8 mouse cellular contexts compared by ENCODE assay signal in genomic region chr11:78162504-78162903, GRCm38 (mm10). TPM values are rescaled to one million over a fixed set of nuclear protein-coding genes. Genes with fewer than 3 reads are reported as not detected.
A peak's percentile ranks its signal among the peaks of the same experiment; 100 is the strongest.
DNase-seq lines count a peak whose midpoint lies in the region; ATAC-seq and TF ChIP-seq lines count a peak whose summit lies in the region.

No protein-coding gene starts in this region.

- no peaks in the 10 kb centered on the region for H3K9me3 ChIP-seq in heart, embryonic 12.5 days (replicated peaks)
- no peaks in the 10 kb centered on the region for H3K9me3 ChIP-seq in G1E (replicated peaks)
- H3K9me3 ChIP-seq in forebrain, embryonic 12.5 days = no peaks in the 10 kb centered on the region
- no peaks in the 10 kb centered on the region for H3K9me3 ChIP-seq in midbrain, embryonic 11.5 days (ENCODE audit: control insufficient read depth, low read length)

- H3K36me3 ChIP-seq in heart, embryonic 12.5 days = peaks cover 52% of the 10 kb centered on the region
- H3K36me3 ChIP-seq in G1E (replicated peaks) = peaks cover 76% of the 10 kb centered on the region
- H3K36me3 ChIP-seq in forebrain, embryonic 12.5 days (replicated peaks) = peaks cover 54% of the 10 kb centered on the region
- peaks cover 30% of the 10 kb centered on the region for H3K36me3 ChIP-seq in midbrain, embryonic 11.5 days (ENCODE audit: control insufficient read depth, insufficient read depth, low read length)

- H3K9ac ChIP-seq in heart, embryonic 12.5 days = 0 out of 2 replicates have a peak overlapping the region, but pooled peaks have one; percentile 91
- peak overlapping the region; percentile 99 for H3K9ac ChIP-seq in forebrain, embryonic 12.5 days
- no peak overlapping the region; the same call in 1 of the 2 replicates for H3K9ac ChIP-seq in midbrain, embryonic 11.5 days (ENCODE audit: low read length)

- WGBS in heart, embryonic 12.5 days = 69% methylated on average over 6 of the region's 6 CpGs
- WGBS in forebrain, embryonic 12.5 days = 52% methylated on average over 6 of the region's 6 CpGs
- WGBS in midbrain, embryonic 11.5 days = 84% methylated on average over 6 of the region's 6 CpGs

- no peak for TF ChIP-seq CTCF in G1E (IDR thresholded peaks at IDR 0.05; ENCODE audit: low read depth, low read length)

- H3K27me3 ChIP-seq in heart, embryonic 12.5 days (replicated peaks) = no peaks in the 10 kb centered on the region
- H3K27me3 ChIP-seq in G1E (ENCODE audit: insufficient read depth, low read length) = no peaks in the 10 kb centered on the region
- H3K27me3 ChIP-seq in forebrain, embryonic 12.5 days = peaks cover 5% of the 10 kb centered on the region; the same call in 1 of the 2 replicates
- H3K27me3 ChIP-seq in midbrain, embryonic 11.5 days (ENCODE audit: control insufficient read depth, insufficient read depth, low read length) = no peaks in the 10 kb centered on the region

- intact Hi-C loops in heart, postnatal 36 days (cut with DNase I) = loop anchor here (5.0 kb wide), 2 partner anchors 80 to 100 kb away; partner anchors contain the start of gene Eral1

- peak overlapping the region; percentile 93; the same call in 1 of the 2 replicates for H3K27ac ChIP-seq in heart, embryonic 12.5 days (ENCODE audit: poor library complexity, severe bottlenecking)
- H3K27ac ChIP-seq in forebrain, embryonic 12.5 days = peak overlapping the region; percentile 99
- no peak overlapping the region for H3K27ac ChIP-seq in midbrain, embryonic 11.5 days (ENCODE audit: low read depth, low read length)

- H3K4me1 ChIP-seq in heart, embryonic 12.5 days (replicated peaks) = peaks cover 42% of the 10 kb centered on the region
- H3K4me1 ChIP-seq in G1E (ENCODE audit: insufficient read depth, low read depth, low read length) = peaks cover 92% of the 10 kb centered on the region
- peaks cover 38% of the 10 kb centered on the region for H3K4me1 ChIP-seq in forebrain, embryonic 12.5 days
- peaks cover 26% of the 10 kb centered on the region for H3K4me1 ChIP-seq in midbrain, embryonic 11.5 days (ENCODE audit: control insufficient read depth, insufficient read depth, low read length)

- DNase-seq in heart, postnatal 36 days = no peak
- no peak for DNase-seq in G1E (ENCODE audit: low spot score)
- DNase-seq in kidney, adult 8-10 months = peak; percentile 48 to 51
- DNase-seq in midbrain, embryonic 11.5 days (ENCODE audit: low spot score, missing footprints) = no peak
- DNase-seq in urinary bladder, postnatal 4 days (ENCODE audit: low spot score in 2 of 2) = no peak

- H3K4me3 ChIP-seq in heart, embryonic 12.5 days = peak overlapping the region; percentile 71; the same call in 1 of the 2 replicates
- H3K4me3 ChIP-seq in G1E (ENCODE audit: low read depth, low read length) = peak overlapping the region; percentile 86; the same call in 1 of the 2 replicates
- H3K4me3 ChIP-seq in forebrain, embryonic 12.5 days (replicated peaks) = peak overlapping the region; percentile 99
- H3K4me3 ChIP-seq in midbrain, embryonic 11.5 days (ENCODE audit: low read depth, low read length) = peak overlapping the region; percentile 97; the same call in 1 of the 2 replicates

- H3K4me2 ChIP-seq in heart, embryonic 12.5 days = peak overlapping the region; percentile 81
- H3K4me2 ChIP-seq in forebrain, embryonic 12.5 days = peak overlapping the region; percentile 84
- H3K4me2 ChIP-seq in midbrain, embryonic 11.5 days = peak overlapping the region; percentile 75

- ATAC-seq in heart, embryonic 12.5 days (ENCODE audit: insufficient number of reproducible peaks, low FRiP score) = no peak
- no peak for ATAC-seq in G1E (ENCODE audit: extremely low read depth, insufficient number of reproducible peaks, low FRiP score, poor library complexity, severe bottlenecking)
- no peak for ATAC-seq in forebrain, embryonic 12.5 days (ENCODE audit: low FRiP score)
- ATAC-seq in midbrain, embryonic 11.5 days (ENCODE audit: low FRiP score) = no peak
- no peak for ATAC-seq in CD4-positive, CD25-positive, alpha-beta regulatory T cell, adult 4 months

RNA-seq across cellular contexts. Expression of gene Traf4, which starts 2.9 kb away (rescaled TPM):
- polyA plus RNA-seq in heart, embryonic 12.5 days (2016; fragmentation: Nextera tagmentation; extraction: Ambion mirVana) = 51.8 and 52.5 TPM in 2 replicates
- total RNA-seq in heart, postnatal 36 days (2021) = 1 to 10 TPM; 6.1 to 7.0 TPM
- total RNA-seq in G1E (2014; fragmentation: Nextera tagmentation) (26.2 and 42.8 TPM in 2 replicates), G1E (2017) (7.0 and 9.2 TPM in 2 replicates)
- 53.0 and 74.4 TPM in 2 replicates for polyA plus RNA-seq in G1E (2012)
- polyA plus RNA-seq in forebrain, embryonic 12.5 days (2016; fragmentation: Nextera tagmentation; extraction: Ambion mirVana) = 121 and 127 TPM in 2 replicates
- 72.0 and 79.7 TPM in 2 replicates for polyA plus RNA-seq in midbrain, embryonic 11.5 days (2014; fragmentation: Nextera tagmentation; extraction: Ambion mirVana)
- polyA plus RNA-seq in CD4-positive, CD25-positive, alpha-beta regulatory T cell, adult 4 months (2017; shearing (Covaris generic)) = 1 to 10 TPM; 3.3 to 6.7 TPM

RNA-seq across cellular contexts. Expression of gene Nek8, which starts 14.0 kb away (rescaled TPM):
- 12.1 and 16.5 TPM in 2 replicates for polyA plus RNA-seq in heart, embryonic 12.5 days (2016; fragmentation: Nextera tagmentation; extraction: Ambion mirVana)
- total RNA-seq in heart, postnatal 36 days (2021) = 1 to 10 TPM; 2.2 to 3.4 TPM
- 7.8 and 14.8 TPM in 2 replicates for total RNA-seq in G1E (2014; fragmentation: Nextera tagmentation)
- 7.8 and 9.9 TPM in 2 replicates for total RNA-seq in G1E (2017)
- 7.3 and 8.5 TPM in 2 replicates for polyA plus RNA-seq in G1E (2012)
- 8.8 and 9.4 TPM in 2 replicates for polyA plus RNA-seq in forebrain, embryonic 12.5 days (2016; fragmentation: Nextera tagmentation; extraction: Ambion mirVana)
- polyA plus RNA-seq in midbrain, embryonic 11.5 days (2014; fragmentation: Nextera tagmentation; extraction: Ambion mirVana) = 6.4 and 7.1 TPM in 2 replicates
- polyA plus RNA-seq in CD4-positive, CD25-positive, alpha-beta regulatory T cell, adult 4 months (2017; shearing (Covaris generic)) = 10 to 100 TPM; 10.4 to 12.2 TPM

RNA-seq across cellular contexts. Expression of gene Tlcd1, which starts 14.0 kb away (rescaled TPM):
- 11.7 and 14.2 TPM in 2 replicates for polyA plus RNA-seq in heart, embryonic 12.5 days (2016; fragmentation: Nextera tagmentation; extraction: Ambion mirVana)
- 1 to 10 TPM; 6.1 to 7.5 TPM for total RNA-seq in heart, postnatal 36 days (2021)
- total RNA-seq in G1E (2014; fragmentation: Nextera tagmentation) (14.7 and 15.5 TPM in 2 replicates), G1E (2017) (6.7 TPM in 2 replicates)
- 47.8 and 59.3 TPM in 2 replicates for polyA plus RNA-seq in G1E (2012)
- 5.5 and 6.9 TPM in 2 replicates for polyA plus RNA-seq in forebrain, embryonic 12.5 days (2016; fragmentation: Nextera tagmentation; extraction: Ambion mirVana)
- 7.9 and 8.5 TPM in 2 replicates for polyA plus RNA-seq in midbrain, embryonic 11.5 days (2014; fragmentation: Nextera tagmentation; extraction: Ambion mirVana)
- 1 to 10 TPM; 2.9 to 3.6 TPM for polyA plus RNA-seq in CD4-positive, CD25-positive, alpha-beta regulatory T cell, adult 4 months (2017; shearing (Covaris generic))

RNA-seq across cellular contexts. Expression of gene Rpl23a, which starts 20.9 kb away (rescaled TPM):
- 847 and 859 TPM in 2 replicates for polyA plus RNA-seq in heart, embryonic 12.5 days (2016; fragmentation: Nextera tagmentation; extraction: Ambion mirVana)
- 100 to 1,000 TPM; 805 to 853 TPM for total RNA-seq in heart, postnatal 36 days (2021)
- total RNA-seq in G1E (2014; fragmentation: Nextera tagmentation) = 1,467 and 1,695 TPM in 2 replicates
- 2,502 and 2,557 TPM in 2 replicates for total RNA-seq in G1E (2017)
- polyA plus RNA-seq in G1E (2012) = 844 and 2,130 TPM in 2 replicates
- 931 and 997 TPM in 2 replicates for polyA plus RNA-seq in forebrain, embryonic 12.5 days (2016; fragmentation: Nextera tagmentation; extraction: Ambion mirVana)
- 1,223 and 1,245 TPM in 2 replicates for polyA plus RNA-seq in midbrain, embryonic 11.5 days (2014; fragmentation: Nextera tagmentation; extraction: Ambion mirVana)
- 1,000 to 10,000 TPM; 3,408 to 3,991 TPM for polyA plus RNA-seq in CD4-positive, CD25-positive, alpha-beta regulatory T cell, adult 4 months (2017; shearing (Covaris generic))

RNA-seq across cellular contexts. Expression of gene Rab34, which starts 25.7 kb away (rescaled TPM):
- 53.3 and 54.6 TPM in 2 replicates for polyA plus RNA-seq in heart, embryonic 12.5 days (2016; fragmentation: Nextera tagmentation; extraction: Ambion mirVana)
- 10 to 100 TPM in 1 of 2 experiments, 1 to 10 TPM in 1; 10.0 to 13.2 TPM for total RNA-seq in heart, postnatal 36 days (2021)
- total RNA-seq in G1E (2014; fragmentation: Nextera tagmentation) = 0.60 TPM in 1 of 2 replicates, not detected in the other
- total RNA-seq in G1E (2017) = not detected in 2 replicates
- 0.52 and 0.95 TPM in 2 replicates for polyA plus RNA-seq in G1E (2012)
- 44.5 and 49.8 TPM in 2 replicates for polyA plus RNA-seq in forebrain, embryonic 12.5 days (2016; fragmentation: Nextera tagmentation; extraction: Ambion mirVana)
- polyA plus RNA-seq in midbrain, embryonic 11.5 days (2014; fragmentation: Nextera tagmentation; extraction: Ambion mirVana) = 54.7 and 55.1 TPM in 2 replicates
- not detected for polyA plus RNA-seq in CD4-positive, CD25-positive, alpha-beta regulatory T cell, adult 4 months (2017; shearing (Covaris generic))

Comparison
In these comparisons a context has a peak if more than half of its experiments do, and no peak if none do; other contexts are left out.
1. DNase-seq: peak in kidney, adult 8-10 months (2 of 2); none in heart, postnatal 36 days (0 of 2), G1E (single experiment), midbrain, embryonic 11.5 days (single experiment) and urinary bladder, postnatal 4 days (0 of 2).
2. Peak in every context shown above with its lines, with median percentiles within 50 percentile points of each other: H3K4me2 ChIP-seq and H3K4me3 ChIP-seq.